Mouse (Mus musculus): Measurements from ENCODE around the gene Phkg1.

- TF ChIP-seq POLR2A (IDR thresholded peaks at IDR 0.05; ENCODE audit: borderline replicate concordance, low read depth, low read length) (no peak), CTCF (IDR thresholded peaks at IDR 0.05; ENCODE audit: low read depth, low read length) (no peak)
Measured at GRCm38 (mm10) chr5:129886271-129886670, 12.1 kb downstream of the Phkg1 start.

All from bone marrow macrophage, adult 2 months (primary cell).